Mouse (Mus musculus) NIH3T3 (cell line): ENCODE results near the gene Riox1.
A peak's percentile ranks its signal among the peaks of the same experiment; 100 is the strongest.
"Not testable (repeated sequence)": the region's sequence is repeated elsewhere in the genome, so short reads cannot be mapped to it uniquely, and the experiment has no call there.

Experiments
- DNase-seq: peaks from one replicate; pipeline ENCODE4 v3.0.0-alpha.2; 2012; ENCODE audit warnings: low read depth

The Riox1 gene

DNA sequence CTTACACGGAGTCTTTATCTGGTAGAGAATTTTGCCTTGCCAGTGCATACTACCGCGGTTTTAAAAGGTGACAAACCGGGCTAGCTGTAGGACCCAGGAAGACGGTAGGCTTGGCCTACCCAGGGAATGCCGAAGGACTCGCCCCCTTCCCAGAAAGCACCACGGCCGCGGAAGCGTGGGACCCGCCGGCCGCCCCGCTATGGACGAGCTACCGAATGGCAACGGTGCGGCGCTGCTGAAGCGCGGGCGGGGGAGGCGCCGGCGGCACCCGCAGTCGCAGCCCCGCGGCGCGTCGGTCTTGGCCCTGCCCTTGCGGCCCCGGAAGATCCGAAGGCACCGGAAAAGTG lies at the start of gene Riox1:
TSS of gene Riox1 (plus strand) at position 116 of the 347 bp plus-strand sequence.
- peak; percentile 91 for DNase-seq

DNA sequence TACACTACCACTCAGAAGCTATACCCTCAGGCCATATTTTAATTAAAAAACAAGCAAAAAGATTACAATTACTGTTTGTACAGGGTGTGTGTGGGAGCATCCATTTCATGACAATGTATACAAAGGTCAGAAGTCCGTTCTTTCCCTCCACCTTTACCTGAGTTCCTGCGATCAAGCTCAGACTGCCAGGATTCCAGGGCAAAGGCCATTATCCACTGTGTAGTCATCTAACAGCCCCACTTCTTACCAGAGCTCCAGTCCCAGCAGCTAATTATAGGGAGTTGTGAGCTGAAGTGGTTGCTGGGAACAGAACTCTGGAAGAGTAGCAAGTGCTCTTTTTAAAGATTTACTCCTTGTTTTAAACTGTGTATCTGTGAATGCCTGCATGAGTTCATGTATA lies 40.0 kb upstream of the Riox1 start:
- no peak for DNase-seq

DNA sequence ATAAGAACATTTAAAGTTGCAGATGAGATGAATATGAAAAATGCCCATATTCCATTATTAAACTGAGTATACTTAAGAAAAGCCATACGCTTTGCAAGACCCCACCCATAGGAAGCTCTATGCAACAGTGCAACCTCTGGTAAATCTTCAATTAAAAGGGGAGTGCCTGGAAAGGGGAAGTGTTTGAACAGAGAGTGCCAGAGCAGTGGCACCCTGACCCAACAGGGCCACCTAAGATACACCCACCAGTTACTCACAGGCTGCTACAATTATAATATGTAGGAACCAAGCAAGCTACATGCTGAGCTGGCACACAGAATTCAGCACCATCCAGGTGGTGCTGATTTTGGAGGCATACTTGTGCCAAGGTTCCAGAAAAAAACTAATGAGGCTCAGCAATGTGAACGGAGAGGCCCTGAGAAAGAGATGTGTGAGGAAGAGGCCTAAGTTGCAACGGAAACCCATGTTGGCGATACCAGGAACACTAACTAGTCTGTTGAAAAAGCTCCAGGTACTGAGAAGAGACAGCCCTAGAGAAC lies 36.1 kb upstream of the Riox1 start:
- no peak for DNase-seq

DNA sequence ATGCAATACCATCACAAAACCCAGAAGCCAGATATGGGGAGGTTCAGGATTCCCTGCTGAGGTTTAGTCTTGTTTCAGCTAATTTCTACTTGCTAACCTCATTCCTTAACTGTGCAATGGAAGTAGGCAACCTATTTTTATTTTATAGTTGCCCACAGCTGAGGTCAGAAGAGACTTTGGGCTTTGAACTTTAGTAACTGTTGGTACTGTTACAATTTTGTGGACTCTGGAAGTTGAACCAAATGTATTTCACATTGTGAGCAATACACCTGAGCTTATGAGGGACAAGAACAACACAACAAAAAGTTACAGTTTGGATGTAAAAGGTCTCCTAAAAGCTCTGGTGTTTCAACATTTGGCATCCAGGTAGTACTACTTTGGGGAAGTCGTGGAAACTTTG lies 35.6 kb upstream of the Riox1 start:
- DNase-seq, result no peak

DNA sequence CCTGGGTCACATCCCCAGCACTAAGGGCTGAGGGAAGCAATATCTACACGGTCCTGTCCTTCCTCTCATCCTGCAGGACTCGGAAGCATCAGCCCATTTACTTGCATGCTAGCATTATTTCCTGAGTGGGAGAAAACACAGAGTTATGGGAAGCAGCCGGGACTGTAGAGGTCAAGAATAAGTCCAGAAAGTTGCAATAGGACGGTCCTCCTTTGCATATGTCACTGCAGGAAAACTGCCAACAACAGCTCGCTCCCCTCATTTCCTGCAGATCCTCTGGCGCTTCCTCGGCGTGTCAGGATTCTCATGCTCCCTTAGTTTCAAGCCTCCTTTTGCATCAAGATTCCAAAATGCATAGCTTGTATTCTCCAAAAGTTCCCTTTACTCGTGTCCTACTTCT lies 33.5 kb upstream of the Riox1 start:
- DNase-seq, result no peak

DNA sequence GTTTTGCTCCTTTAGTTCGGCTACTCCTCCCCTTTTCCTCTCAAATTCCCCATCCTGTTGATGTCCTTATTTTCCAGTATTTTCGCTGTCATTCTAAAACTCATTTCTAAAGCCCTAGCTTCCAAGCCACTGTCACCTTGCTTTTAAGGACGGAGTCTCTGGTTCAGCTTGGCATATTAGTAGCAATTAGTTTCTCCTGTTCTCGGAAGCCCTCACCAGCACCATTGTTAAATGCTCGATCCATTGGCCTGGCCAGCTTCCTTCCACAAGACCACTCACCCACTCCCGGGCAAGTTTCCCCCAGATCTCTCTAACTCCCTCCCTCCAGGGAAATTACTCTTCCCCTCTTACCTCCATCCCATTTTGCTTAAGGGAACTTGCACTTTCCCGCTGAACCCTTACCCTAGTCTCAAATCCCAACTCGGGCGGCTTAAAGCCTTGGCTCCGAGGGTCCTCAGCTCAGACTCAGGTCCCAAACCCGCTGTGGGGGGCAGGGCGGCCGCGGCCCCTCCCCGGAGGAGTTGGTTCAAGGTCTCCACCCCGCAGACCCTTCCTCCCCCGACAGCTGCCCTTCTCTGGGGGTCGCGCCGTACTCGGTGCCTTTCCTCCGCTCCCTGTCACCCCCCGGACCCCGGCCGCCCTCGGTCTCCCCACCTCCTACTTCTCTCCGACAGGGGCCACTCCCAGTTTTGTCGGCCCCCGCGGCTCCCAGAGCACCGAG lies 29.5 kb upstream of the Riox1 start:
- DNase-seq, result peak; percentile 10

DNA sequence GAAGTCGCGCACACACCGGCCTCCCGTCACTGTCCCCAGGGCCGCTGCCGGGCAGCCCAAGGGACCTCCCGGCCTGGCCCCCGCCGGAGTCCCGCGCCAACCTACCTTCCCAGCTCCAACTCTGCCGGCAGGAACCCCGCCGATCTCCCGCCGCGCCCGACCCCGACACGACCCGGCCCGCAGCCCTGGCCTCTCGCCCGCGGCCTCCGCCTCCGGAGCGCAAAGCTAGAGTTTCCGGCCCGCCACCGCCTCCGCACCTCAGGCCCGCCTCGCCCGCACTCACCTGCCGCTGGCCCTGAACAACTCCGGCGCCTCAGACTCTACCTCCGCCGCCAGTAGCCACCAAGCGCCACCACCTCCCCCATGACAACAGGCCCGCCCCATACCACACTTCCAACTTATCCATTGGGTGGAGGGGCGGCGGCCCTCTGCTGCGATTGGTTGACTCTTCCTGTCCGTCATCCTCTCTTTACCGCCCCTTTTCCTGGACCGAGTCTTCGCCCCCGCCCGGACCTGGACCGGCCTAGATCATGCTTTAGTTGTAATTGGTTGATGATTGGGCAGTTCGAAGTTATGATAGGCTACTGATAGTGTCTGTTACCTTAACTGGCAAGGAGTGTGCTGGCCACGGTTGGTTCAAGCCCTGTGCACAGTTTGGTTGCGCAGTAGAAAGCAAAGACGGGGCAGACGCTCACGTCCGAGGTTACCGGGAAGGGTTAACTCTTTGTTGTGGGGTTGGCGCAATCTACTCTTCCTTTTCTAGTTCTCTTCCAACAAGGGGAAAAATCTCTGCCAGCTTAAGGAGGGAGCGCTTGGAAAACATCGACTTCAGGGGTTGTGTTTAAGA lies 28.6 kb upstream of the Riox1 start, which contains the start of gene Numb:
TSS of gene Numb (minus strand) at position 400 of the 847 bp plus-strand sequence.
- DNase-seq, result peak; percentile 99

DNA sequence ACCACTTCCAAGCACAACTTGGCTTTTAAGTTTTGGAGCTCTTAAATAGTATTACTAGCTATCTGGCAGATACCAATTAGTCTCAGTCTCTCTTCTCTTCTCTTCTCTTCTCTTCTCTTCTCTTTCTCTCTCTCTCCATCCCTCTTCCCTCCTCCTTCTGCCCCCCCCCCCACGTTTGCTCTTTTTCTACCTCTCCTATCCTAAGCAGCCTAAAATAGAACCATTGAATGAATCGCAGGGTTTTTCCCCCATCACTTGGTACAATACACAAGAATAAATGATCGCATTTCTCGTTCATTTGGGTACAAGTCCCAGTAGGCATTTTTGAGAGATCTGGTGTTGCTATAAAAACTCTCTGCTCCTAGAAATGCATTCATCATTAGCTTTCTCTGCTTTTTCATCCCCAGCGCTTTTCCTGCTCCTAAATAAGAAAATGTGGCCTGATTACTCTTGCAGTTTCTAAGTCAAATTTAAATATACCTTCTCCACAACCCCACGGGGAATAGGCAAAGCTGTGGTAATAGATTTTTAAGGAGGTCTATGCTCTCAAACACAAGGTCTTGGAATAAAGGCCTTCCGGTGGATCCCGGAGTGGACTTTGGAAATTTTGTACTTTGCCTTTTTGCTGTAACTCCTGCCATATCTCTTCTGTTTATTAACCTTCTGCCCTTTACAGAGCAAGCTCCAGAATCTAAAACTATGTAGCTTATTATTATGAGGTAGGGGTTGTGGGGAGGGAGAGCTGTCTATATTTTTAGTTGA lies 27.5 kb upstream of the Riox1 start:
- DNase-seq, result peak; percentile 9

DNA sequence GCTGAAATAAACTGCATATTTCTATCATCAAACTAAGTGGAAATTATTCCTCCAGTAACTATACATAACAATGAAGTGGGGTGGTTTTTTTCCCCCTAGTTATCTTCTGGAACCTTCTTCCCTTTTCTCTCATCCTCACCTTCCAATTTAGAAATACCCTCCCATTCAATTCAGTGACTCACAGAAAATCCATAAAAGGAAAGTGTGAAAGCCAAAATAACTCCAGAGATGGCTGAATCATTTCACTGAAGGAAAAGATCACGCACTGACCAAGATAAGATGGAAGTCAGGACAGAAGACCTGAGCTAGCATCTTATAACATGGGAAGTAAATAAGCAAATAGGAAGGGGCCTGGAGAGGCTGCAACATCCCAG lies 26.9 kb upstream of the Riox1 start:
- DNase-seq, result no peak

DNA sequence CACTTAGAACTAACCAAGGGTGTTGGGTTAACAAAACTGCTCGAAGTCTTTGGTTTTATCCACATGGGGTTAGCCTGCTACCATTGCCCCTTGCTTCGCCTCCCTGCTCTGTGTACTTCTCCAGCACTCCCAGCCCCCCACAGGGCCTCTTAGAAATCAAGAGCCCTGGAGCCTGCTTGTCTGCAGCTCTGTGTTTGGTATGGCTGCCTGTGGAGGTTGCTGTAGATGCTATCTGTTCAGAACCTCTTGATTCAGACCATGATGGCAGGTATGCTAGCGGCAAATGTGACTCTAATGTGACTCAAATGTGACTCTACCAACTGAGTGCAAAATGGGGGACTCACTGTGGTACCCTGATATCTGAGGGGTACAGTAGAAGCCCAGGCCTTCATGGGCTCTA lies 26.1 kb upstream of the Riox1 start:
- DNase-seq, result no peak

DNA sequence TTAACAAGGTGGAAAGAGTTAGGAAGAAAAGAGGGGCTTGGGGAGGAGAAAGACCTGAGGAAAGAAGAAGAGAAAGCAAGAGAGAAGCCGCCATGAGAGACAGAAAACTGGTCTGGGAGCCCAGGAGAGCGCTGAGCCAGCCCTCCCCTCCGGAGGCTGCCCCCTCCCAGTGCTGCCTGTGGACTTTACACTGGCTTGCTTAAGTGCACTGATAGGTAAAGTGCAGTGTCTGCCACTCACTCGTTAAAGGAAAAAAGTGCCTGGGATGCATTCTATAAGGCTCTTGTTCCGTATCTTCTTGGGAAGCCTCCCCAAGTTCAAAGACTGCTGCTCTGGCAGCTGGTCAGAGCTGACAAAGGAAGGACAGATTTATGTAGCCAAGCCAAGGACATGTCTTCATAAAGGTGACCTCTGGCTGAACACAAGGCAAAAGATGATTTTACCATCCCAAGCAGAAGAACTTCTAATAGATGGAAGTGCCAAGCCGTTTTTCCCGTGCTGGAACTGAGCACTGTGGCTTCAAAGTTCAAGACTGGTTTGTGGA lies 25.2 kb upstream of the Riox1 start:
- DNase-seq, result no peak

DNA sequence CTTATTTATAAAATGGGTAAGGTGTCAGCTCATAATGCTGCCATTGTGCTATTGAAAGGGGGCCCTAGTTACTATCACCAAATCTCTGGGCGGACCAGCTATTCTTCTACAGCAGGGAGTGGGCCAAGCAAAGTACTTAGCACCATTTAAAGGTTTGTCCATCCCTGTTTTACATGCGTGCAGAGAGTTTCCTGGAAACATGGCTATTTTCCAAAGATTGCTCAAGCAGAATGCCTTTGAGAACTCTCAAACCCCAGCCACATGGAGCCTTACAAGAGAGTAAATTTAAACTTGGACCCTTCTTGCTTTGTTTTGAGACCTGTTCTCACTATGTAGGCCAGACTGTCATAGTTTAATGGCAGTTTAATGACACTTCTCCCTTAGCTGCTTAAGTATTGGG lies 24.3 kb upstream of the Riox1 start:
- DNase-seq, result peak; percentile 43

DNA sequence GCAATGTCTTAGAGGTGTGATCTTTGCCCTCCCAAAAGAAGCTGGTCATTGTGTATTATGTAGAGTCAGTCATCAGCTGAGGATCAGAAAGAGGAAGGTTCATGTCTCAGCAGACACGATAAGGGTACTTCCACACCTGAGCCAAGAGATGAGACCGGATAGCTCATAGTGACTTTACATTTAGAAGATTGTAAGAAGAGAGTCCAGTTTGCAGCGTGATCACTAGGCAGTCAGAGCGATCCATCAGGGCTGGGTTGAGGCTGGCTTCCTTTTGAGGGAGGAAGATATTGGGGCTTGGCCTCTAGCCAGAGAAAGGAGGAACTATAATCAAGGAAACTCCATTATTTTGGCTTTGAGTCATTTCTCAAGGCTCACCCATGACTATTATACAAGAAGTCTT lies 22.7 kb upstream of the Riox1 start:
- DNase-seq, result peak; percentile 24

DNA sequence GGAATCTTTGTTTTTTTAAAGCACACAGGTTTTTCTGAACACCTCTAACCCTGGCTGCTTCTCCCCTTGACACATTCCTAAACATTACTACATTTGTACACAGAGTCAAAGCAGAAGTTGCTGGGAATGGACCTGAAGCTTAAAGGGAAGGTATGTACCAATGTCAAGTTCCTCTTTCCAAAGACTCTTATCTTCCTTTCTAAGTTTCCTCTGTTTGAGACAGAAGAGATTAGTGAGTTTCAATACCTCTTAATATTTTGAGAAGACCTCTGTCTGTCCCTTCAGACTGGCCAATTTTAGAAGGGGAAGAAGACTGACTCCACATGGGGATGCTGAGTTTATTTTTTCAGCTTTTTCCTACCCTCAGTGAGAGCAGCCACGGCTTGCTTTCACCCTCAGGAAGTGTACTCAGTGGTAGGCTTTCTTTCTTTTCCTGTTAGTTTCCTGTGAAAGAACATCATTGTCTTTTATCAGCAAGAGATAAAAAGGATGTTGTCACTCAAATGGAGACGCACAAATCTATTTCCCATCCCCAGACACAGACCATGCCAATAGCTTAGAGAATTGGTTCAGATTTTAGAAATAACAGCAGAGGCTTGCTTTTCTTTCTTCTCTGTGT lies 21.1 kb upstream of the Riox1 start:
- DNase-seq, result no peak

DNA sequence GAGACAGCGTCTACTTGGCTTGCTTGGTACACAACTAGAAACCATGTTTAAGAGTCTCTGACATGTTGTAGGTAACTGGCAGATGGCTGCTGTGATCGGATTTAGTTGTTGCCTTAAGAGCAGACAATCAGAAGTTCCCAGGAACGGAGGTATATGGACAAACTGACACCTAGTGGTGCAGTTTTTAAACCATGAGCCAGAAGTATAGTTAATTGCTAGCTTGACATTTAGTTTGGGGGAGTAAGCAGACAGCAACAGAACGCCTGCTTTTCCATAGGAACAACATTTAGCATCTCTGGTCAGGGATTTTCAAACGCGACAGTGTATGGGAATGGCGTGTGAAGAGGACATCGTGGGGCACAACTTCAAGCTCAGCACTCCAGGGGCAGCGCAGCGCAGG lies 12.8 kb upstream of the Riox1 start:
- DNase-seq, result peak; percentile 28

DNA sequence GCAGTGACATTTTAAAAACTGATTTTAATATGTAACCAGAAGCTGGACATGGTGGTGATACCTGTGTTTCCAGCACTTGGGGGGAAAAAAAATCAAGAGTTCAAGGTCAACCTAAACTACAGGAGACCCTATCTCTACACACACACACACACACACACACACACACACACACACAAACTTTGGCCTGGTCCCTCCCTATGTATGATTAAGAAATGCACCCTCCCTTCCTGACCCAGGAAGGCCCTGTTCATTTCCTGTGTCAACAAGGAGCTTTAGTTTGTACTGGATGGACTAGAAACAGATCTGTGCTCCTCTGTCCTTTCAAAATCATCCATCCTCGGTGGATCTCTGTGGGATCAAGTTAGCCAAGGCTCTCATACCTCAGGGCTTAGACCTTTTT lies 11.8 kb upstream of the Riox1 start:
- DNase-seq, result not testable (repeated sequence)

DNA sequence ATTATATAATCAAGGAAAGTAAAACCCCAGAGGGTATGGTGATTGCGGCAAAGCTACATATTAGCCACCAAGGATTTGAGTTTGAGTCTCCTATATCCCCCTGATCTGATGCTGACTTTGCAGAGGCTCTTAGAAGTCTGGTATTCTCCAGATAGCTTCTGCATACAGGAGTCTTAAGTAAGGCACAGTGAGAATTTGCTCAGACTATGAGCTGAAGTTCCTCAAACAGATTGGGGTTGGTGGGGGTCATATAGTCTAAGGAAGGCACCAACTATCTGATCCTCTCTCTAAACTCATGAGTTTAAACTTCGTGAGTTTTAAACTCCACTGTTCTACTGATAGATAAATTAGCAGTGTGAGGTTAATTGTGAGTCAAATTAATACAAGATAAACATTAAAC lies 11.1 kb upstream of the Riox1 start:
- DNase-seq, result no peak

DNA sequence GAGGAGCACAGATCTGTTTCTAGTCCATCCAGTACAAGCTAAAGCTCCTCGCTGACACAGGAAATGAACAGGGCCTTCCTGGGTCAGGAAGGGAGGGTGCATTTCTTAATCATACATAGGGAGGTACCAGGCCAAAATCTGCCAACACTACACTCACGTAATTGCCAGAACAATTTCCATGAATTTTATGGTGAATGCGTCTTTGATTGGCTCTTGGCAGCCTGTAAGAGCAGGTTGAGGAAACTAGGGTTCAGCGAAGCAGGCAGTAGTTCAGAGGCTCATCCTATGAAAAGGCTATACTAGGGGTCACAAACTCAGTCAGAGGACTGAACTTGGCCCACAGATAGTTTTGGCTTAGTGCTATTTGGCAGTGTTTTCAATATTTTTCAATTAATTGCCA lies 10.4 kb upstream of the Riox1 start:
- DNase-seq, result peak; percentile 13

DNA sequence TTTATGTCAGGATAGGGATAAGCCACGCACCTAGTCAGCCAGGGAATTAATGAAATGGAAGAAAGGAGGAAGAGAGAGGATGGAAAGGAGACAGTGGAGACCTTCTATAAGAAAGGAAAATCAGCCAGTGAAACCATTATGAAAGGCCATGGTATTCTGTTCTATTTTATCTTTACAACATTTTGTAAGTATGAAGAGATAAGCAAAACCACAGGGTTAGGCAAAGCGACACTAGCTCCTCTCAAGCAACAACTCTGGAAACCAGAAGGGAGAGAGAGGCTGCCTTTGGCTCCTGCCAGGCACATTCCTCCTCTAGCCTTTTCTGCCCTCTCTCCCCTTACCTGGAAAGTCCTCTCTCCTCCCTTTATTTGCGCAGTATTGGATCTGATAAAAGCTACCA lies 8.5 kb upstream of the Riox1 start:
- DNase-seq, result no peak

DNA sequence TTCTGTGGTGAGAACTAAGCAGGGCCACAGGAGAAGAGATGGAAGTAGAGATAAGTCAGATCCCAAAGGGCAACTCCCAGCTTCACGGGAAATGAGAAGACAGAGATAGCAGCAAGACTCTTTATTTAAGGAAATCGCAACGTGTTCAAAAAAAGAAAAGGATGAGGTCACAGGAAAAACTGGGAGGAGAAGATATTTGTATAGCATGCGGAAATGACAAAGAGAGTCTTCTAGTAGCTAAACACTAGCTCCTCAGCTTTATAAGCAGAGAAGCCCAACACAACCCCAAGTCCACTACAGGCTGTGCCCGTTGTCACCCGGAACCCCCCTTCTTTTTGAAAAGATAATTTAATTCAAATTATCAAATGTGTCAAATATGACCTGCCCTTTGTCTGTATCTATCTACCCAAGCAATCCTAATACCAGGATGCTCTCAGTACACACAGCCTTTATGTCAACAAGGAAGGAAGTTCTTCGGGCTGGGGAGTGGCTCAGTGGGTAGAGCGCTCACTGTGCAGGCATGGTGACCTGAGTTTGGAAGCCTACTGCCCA lies 3.1 kb upstream of the Riox1 start:
- DNase-seq, result no peak

DNA sequence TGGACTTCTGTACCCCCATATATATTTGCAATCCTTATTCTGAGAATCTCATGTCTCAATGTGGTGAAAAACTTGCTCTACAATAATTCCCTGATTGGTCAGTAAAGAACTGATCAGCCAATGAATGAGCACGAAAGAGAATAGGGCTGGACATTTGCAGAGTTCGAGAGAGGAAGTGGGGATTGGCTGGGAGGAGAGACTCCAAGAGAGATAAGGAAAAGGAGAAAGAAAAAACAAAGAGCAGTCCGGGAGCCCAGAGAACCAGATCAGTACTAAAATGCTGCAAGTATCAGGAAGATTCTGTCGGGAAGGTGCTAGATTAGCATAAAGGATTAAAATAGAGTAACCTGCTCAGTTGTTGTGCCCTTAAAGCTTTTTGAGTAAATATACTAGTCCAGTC lies 1.4 kb upstream of the Riox1 start:
- DNase-seq, result no peak
